Mouse (Mus musculus) right cerebral cortex, postnatal 36 days (tissue): Measurements from ENCODE around the gene Tent4a.

ENCODE experiments used
- DNase-seq, 2 experiments: peaks; one replicate each; pipeline ENCODE4 v3.0.0; 2022; ENCODE audit warnings: low spot score in 2 of 2, mixed read lengths in 1 of 2

Tent4a gene

GRCm38 (mm10) chr13:69479906-69480305 is 54.5 kb downstream of the Tent4a start:
- no peak for DNase-seq

- no peak for DNase-seq
Observed at GRCm38 (mm10) chr13:69478703-69479102, 55.7 kb downstream of the Tent4a start.

GRCm38 (mm10) chr13:69460635-69461465 is 73.6 kb downstream of the Tent4a start:
- DNase-seq = peak; percentile 54 to 60

- peak; percentile 48 to 57 for DNase-seq
Observed at GRCm38 (mm10) chr13:69459657-69460458, 74.6 kb downstream of the Tent4a start.

- DNase-seq = no peak
Observed at GRCm38 (mm10) chr13:69458891-69459290, 75.5 kb downstream of the Tent4a start.

- DNase-seq = no peak
Observed at GRCm38 (mm10) chr13:69458461-69458860, 76.0 kb downstream of the Tent4a start.

- no peak for DNase-seq
Observed at GRCm38 (mm10) chr13:69457105-69457504, 77.3 kb downstream of the Tent4a start.

GRCm38 (mm10) chr13:69456641-69457040 is 77.8 kb downstream of the Tent4a start:
- no peak for DNase-seq

GRCm38 (mm10) chr13:69455476-69456175 is 78.8 kb downstream of the Tent4a start:
- DNase-seq = no peak
